Mouse (Mus musculus) limb, embryonic 14.5 days (tissue): ENCODE measurements around the gene Zbtb1. TPM values are rescaled to one million over a fixed set of nuclear protein-coding genes. Genes with fewer than 3 reads are reported as not detected.
A peak's percentile ranks its signal among the peaks of the same experiment; 100 is the strongest.

Source experiments
- ATAC-seq: fragments of 200-750 bp; cut with Nextera tagmentation; 2 replicates; pipeline ENCODE4 v1.8.0; 2017; ENCODE audit warnings: low read depth, moderate number of reproducible peaks, moderate TSS enrichment; ENCODE audit not compliant: low FRiP score
- DNase-seq: peaks from one replicate; pipeline ENCODE4 v3.0.0-alpha.2; 2015; ENCODE audit warnings: low spot score
- H3K27ac ChIP-seq: fragments of 300-500 bp; sonication (generic); replicated peaks from 2 replicates; pipeline ENCODE4 v1.5.1; 2014; ENCODE audit warnings: low read depth, mild to moderate bottlenecking, low read length, moderate library complexity, mixed read lengths
- H3K27me3 ChIP-seq: fragments of 300-500 bp; sonication (generic); 2 replicates; pipeline ENCODE4 v1.6.1; 2014; ENCODE audit warnings: low read length, mixed read lengths; ENCODE audit not compliant: control insufficient read depth, insufficient read depth
- H3K36me3 ChIP-seq: fragments of 300-500 bp; sonication (generic); 2 replicates; pipeline ENCODE4 v1.6.1; 2014; ENCODE audit warnings: mild to moderate bottlenecking, low read length, moderate library complexity, mixed read lengths; ENCODE audit not compliant: control insufficient read depth, insufficient read depth
- H3K4me1 ChIP-seq: fragments of 300-500 bp; sonication (generic); 2 replicates; pipeline ENCODE4 v1.6.1; 2014; ENCODE audit warnings: antibody characterized with exemption, low read length, mixed read lengths; ENCODE audit not compliant: control insufficient read depth, insufficient read depth
- H3K4me2 ChIP-seq: fragments of 300-500 bp; sonication (generic); replicated peaks from 2 replicates; pipeline ENCODE4 v1.6.1; 2014; ENCODE audit warnings: low read depth, mild to moderate bottlenecking, low read length, moderate library complexity; ENCODE audit not compliant: severe bottlenecking
- H3K4me3 ChIP-seq: fragments of 300-500 bp; sonication (generic); replicated peaks from 2 replicates; pipeline ENCODE4 v1.5.1; 2014; ENCODE audit warnings: low read length
- H3K9ac ChIP-seq: fragments of 300-500 bp; sonication (generic); 2 replicates; pipeline ENCODE4 v1.6.1; 2014; ENCODE audit warnings: mild to moderate bottlenecking, low read depth, low read length, moderate library complexity; ENCODE audit not compliant: severe bottlenecking
- H3K9me3 ChIP-seq: fragments of 300-500 bp; sonication (generic); 2 replicates; pipeline ENCODE4 v1.6.1; 2016; ENCODE audit warnings: low read length; ENCODE audit not compliant: control insufficient read depth
- POLR2A ChIP-seq: fragments of 200-500 bp; IDR thresholded peaks from 2 replicates; pipeline ENCODE4 v1.8.0; 2012; ENCODE audit warnings: inconsistent platforms, mild to moderate bottlenecking, moderate library complexity, borderline replicate concordance; ENCODE audit not compliant: insufficient read depth, insufficient read length; ENCODE audit errors: extremely low read depth
- WGBS: fragments of 180-500 bp; shearing (Covaris S2); extraction: QIAGEN DNeasy Blood & Tissue Kit; methylation state at CpG from one replicate; pipeline ENCODE4 v1.1.7; 2014; 5-methylcytosine and 5-hydroxymethylcytosine counted together
- polyA plus RNA-seq, 2 experiments: library from polyadenylated mRNA; depleted of rRNA in 1 of 2; stranded (reverse) in 1 of 2; unstranded in 1 of 2; fragments of >200 nt; fragmentation: Nextera tagmentation in 1 of 2; extraction: Ambion mirVana in 1 of 2; gene quantifications; 2 replicates each; pipeline versions ENCODE4 v1.2.1 to v1.2.3; 2012 to 2014

The Zbtb1 gene
- polyA plus RNA-seq, 2 experiments, result 6.9 to 9.4 TPM

GRCm38 (mm10) chr12:76402991-76403885 lies 33.2 kb downstream of the Zbtb1 start:
- WGBS, result 2% methylated on average over 47 of the region's 54 CpGs
- Histone ChIP-seq H3K4me2 (peak overlapping the region; percentile 90), H3K4me1 (peaks cover 18% of the 10 kb centered on the region; the same call in 1 of the 2 replicates), H3K36me3 (no peaks in the 10 kb centered on the region), H3K27me3 (peaks cover 28% of the 10 kb centered on the region), H3K4me3 (peak overlapping the region; percentile 66), H3K9me3 (no peaks in the 10 kb centered on the region), H3K27ac (peak overlapping the region; percentile 82), H3K9ac (peak overlapping the region; percentile 62)
- peak; percentile 90 for ATAC-seq
- TF ChIP-seq POLR2A, result 0 out of 2 replicates have a peak, but pooled peaks have one; percentile 29
- DNase-seq, result peak; percentile 82

- Histone ChIP-seq H3K9ac (peak within 1 kb of the TSS; percentile 62), H3K27me3 (peaks cover 28% of the 10 kb centered on the region), H3K4me3 (peak within 1 kb of the TSS; percentile 66), H3K27ac (peak within 1 kb of the TSS; percentile 82), H3K4me1 (peaks cover 18% of the 10 kb centered on the region; the same call in 1 of the 2 replicates), H3K9me3 (no peaks in the 10 kb centered on the region), H3K36me3 (no peaks in the 10 kb centered on the region), H3K4me2 (peak within 1 kb of the TSS; percentile 90)
- WGBS, result 2% methylated on average over 41 of the region's 54 CpGs
- DNase-seq (peak; percentile 99), ATAC-seq (peak; percentile 95)
- TF ChIP-seq POLR2A, result peak; percentile 71; the same call in 1 of the 2 replicates
These were observed 33.9 kb downstream of the Zbtb1 start, which contains the start of gene Hspa2 for GRCm38 (mm10) chr12:76403886-76404537. Hspa2 (plus strand) TSS chr12:76404176.

- no peak for ATAC-seq
- Histone ChIP-seq H3K9ac (no peak overlapping the region), H3K4me1 (peaks cover 18% of the 10 kb centered on the region; the same call in 1 of the 2 replicates), H3K4me2 (peak overlapping the region; percentile 90), H3K27me3 (peaks cover 28% of the 10 kb centered on the region), H3K9me3 (no peaks in the 10 kb centered on the region), H3K4me3 (peak overlapping the region; percentile 66), H3K36me3 (no peaks in the 10 kb centered on the region), H3K27ac (no peak overlapping the region)
- WGBS, result 9% methylated on average over 20 of the region's 20 CpGs
- DNase-seq, result no peak
- no peak for TF ChIP-seq POLR2A
These were observed 34.7 kb downstream of the Zbtb1 start for GRCm38 (mm10) chr12:76404836-76405182.

GRCm38 (mm10) chr12:76405183-76405970 lies 35.3 kb downstream of the Zbtb1 start:
- peaks cover 18% of the 10 kb centered on the region; the same call in 1 of the 2 replicates for H3K4me1 ChIP-seq
- H3K36me3 ChIP-seq, result no peaks in the 10 kb centered on the region
- no peak overlapping the region for H3K27ac ChIP-seq
- H3K4me2 ChIP-seq, result peak overlapping the region; percentile 90
- TF ChIP-seq POLR2A, result no peak
- peaks cover 28% of the 10 kb centered on the region for H3K27me3 ChIP-seq
- no peaks in the 10 kb centered on the region for H3K9me3 ChIP-seq
- ATAC-seq (no peak), DNase-seq (peak; percentile 7)
- peak overlapping the region; percentile 66 for H3K4me3 ChIP-seq
- no peak overlapping the region for H3K9ac ChIP-seq
- 4% methylated on average over 64 of the region's 64 CpGs for WGBS

- peak overlapping the region; percentile 66 for H3K4me3 ChIP-seq
- no peaks in the 10 kb centered on the region for H3K9me3 ChIP-seq
- ATAC-seq, result no peak
- H3K36me3 ChIP-seq, result no peaks in the 10 kb centered on the region
- WGBS, result 1% methylated on average over 23 of the region's 23 CpGs
- no peak for TF ChIP-seq POLR2A
- DNase-seq, result no peak
- H3K9ac ChIP-seq, result no peak overlapping the region
- H3K27ac ChIP-seq, result no peak overlapping the region
- H3K4me2 ChIP-seq, result peak overlapping the region; percentile 90
- H3K4me1 ChIP-seq, result peaks cover 18% of the 10 kb centered on the region; the same call in 1 of the 2 replicates
- H3K27me3 ChIP-seq, result peaks cover 28% of the 10 kb centered on the region
These were observed 35.9 kb downstream of the Zbtb1 start for GRCm38 (mm10) chr12:76405971-76406370.
